Mouse (Mus musculus) testis, adult 2 months (tissue): ENCODE data around the gene Ccdc85b. TPM values are rescaled to one million over a fixed set of nuclear protein-coding genes. Genes with fewer than 3 reads are reported as not detected.
A peak's percentile ranks its signal among the peaks of the same experiment; 100 is the strongest.

ENCODE experiments used
- H3K27ac ChIP-seq: fragments of 200-500 bp; 2 replicates; pipeline ENCODE4 v1.5.1; 2012; ENCODE audit warnings: low read depth, low read length; ENCODE audit not compliant: control insufficient read depth, insufficient read depth
- H3K27me3 ChIP-seq: fragments of 200-500 bp; 2 replicates; pipeline ENCODE4 v1.6.1; 2012; ENCODE audit warnings: mild to moderate bottlenecking, low read length, moderate library complexity; ENCODE audit not compliant: control insufficient read depth, insufficient read depth
- H3K36me3 ChIP-seq: fragments of 200-500 bp; 2 replicates; pipeline ENCODE4 v1.6.1; 2012; ENCODE audit warnings: mild to moderate bottlenecking, low read length; ENCODE audit not compliant: control insufficient read depth, insufficient read depth
- H3K4me1 ChIP-seq: fragments of 200-500 bp; 2 replicates; pipeline ENCODE4 v1.6.1; 2012; ENCODE audit warnings: low read length; ENCODE audit not compliant: control insufficient read depth, insufficient read depth
- H3K4me3 ChIP-seq: fragments of 200-500 bp; 2 replicates; pipeline ENCODE4 v1.5.1; 2012; ENCODE audit warnings: low read depth, mild to moderate bottlenecking, low read length, moderate library complexity, mixed read lengths; ENCODE audit not compliant: control insufficient read depth
- CTCF ChIP-seq: fragments of 200-500 bp; IDR thresholded peaks from 2 replicates; pipeline ENCODE4 v1.5.1; 2012; ENCODE audit warnings: low read depth, mild to moderate bottlenecking, inconsistent platforms, low read length, moderate library complexity; ENCODE audit not compliant: control insufficient read depth, insufficient read depth, insufficient replicate concordance
- POLR2A ChIP-seq: fragments of 200-500 bp; IDR thresholded peaks from 2 replicates; pipeline ENCODE4 v1.6.1; 2012; ENCODE audit warnings: low read depth, mild to moderate bottlenecking, inconsistent platforms, low read length, moderate library complexity; ENCODE audit not compliant: control insufficient read depth
- polyA plus RNA-seq: library from polyadenylated mRNA; depleted of rRNA; stranded (reverse); fragments of >200 nt; gene quantifications from 2 replicates; pipeline ENCODE4 v1.2.3, GENCODE M21; 2012

Ccdc85b gene
- polyA plus RNA-seq, 1 experiment: 0.65 TPM

GRCm38 (mm10) chr19:5425906-5426565, 31.7 kb downstream of the Ccdc85b start:
- Histone ChIP-seq H3K36me3 (peaks cover 2% of the 10 kb centered on the region), H3K27ac (peak overlapping the region; percentile 88)

GRCm38 (mm10) chr19:5424782-5425741, 32.6 kb downstream of the Ccdc85b start, which contains the start of the genes Drap1 and AI837181:
Gene Drap1, minus strand, starts transcription at chr19:5424979.
Gene AI837181, plus strand, starts transcription at chr19:5425144.
- Histone ChIP-seq H3K36me3 (peaks cover 2% of the 10 kb centered on the region), H3K27me3 (no peaks in the 10 kb centered on the region), H3K4me1 (peaks cover 24% of the 10 kb centered on the region), H3K27ac (peak within 1 kb of the TSS; percentile 88), H3K4me3 (peak within 1 kb of the TSS; percentile 99)
- no peak for TF ChIP-seq CTCF
- peak; percentile 60 for TF ChIP-seq POLR2A

More at GRCm38 (mm10) chr19:5425906-5426565, 31.7 kb downstream of the Ccdc85b start:
- Histone ChIP-seq H3K4me3 (peak overlapping the region; percentile 99), H3K4me1 (peaks cover 24% of the 10 kb centered on the region), H3K27me3 (no peaks in the 10 kb centered on the region)
- TF ChIP-seq CTCF: no peak
- no peak for TF ChIP-seq POLR2A

GRCm38 (mm10) chr19:5424092-5424781, 33.5 kb downstream of the Ccdc85b start:
- Histone ChIP-seq H3K27ac (peak overlapping the region; percentile 55), H3K36me3 (peaks cover 2% of the 10 kb centered on the region), H3K27me3 (no peaks in the 10 kb centered on the region), H3K4me3 (peak overlapping the region; percentile 95), H3K4me1 (peaks cover 24% of the 10 kb centered on the region)
- TF ChIP-seq POLR2A (no peak; the same call in 1 of the 2 replicates), CTCF (no peak)

GRCm38 (mm10) chr19:5423561-5423960, 34.1 kb downstream of the Ccdc85b start:
- H3K4me1 ChIP-seq: peaks cover 24% of the 10 kb centered on the region
- H3K27me3 ChIP-seq: no peaks in the 10 kb centered on the region
- no peak for TF ChIP-seq POLR2A
- TF ChIP-seq CTCF: no peak
- H3K4me3 ChIP-seq: peak overlapping the region; percentile 95
- peak overlapping the region; percentile 55; the same call in 1 of the 2 replicates for H3K27ac ChIP-seq
- peaks cover 2% of the 10 kb centered on the region for H3K36me3 ChIP-seq

- no peaks in the 10 kb centered on the region for H3K27me3 ChIP-seq
- H3K4me3 ChIP-seq: peak overlapping the region; percentile 95
- TF ChIP-seq CTCF: no peak
- TF ChIP-seq POLR2A: no peak
- no peak overlapping the region for H3K27ac ChIP-seq
- H3K36me3 ChIP-seq: peaks cover 2% of the 10 kb centered on the region
- H3K4me1 ChIP-seq: peaks cover 24% of the 10 kb centered on the region
Observed at GRCm38 (mm10) chr19:5422895-5423443, 34.7 kb downstream of the Ccdc85b start.

GRCm38 (mm10) chr19:5422267-5422666, 35.4 kb downstream of the Ccdc85b start:
- Histone ChIP-seq H3K36me3 (peaks cover 2% of the 10 kb centered on the region), H3K4me1 (peaks cover 24% of the 10 kb centered on the region), H3K27me3 (no peaks in the 10 kb centered on the region), H3K27ac (peak overlapping the region; percentile 21), H3K4me3 (no peak overlapping the region)
- TF ChIP-seq CTCF (no peak), POLR2A (no peak)
